Mouse (Mus musculus) spleen, adult 2 months (tissue): ENCODE measurements around the gene Nit2. TPM values are rescaled to one million over a fixed set of nuclear protein-coding genes. Genes with fewer than 3 reads are reported as not detected.

Experiments
- DNase-seq, 2 experiments: peaks; one replicate each; pipeline versions ENCODE4 v3.0.0 to v3.0.0-alpha.2; 2012 to 2021; ENCODE audit warnings: low spot score in 2 of 2, low read depth in 1 of 2
- H3K27ac ChIP-seq: fragments of 200-500 bp; 2 replicates; pipeline ENCODE4 v1.5.1; 2012; ENCODE audit warnings: low read length, inconsistent platforms; ENCODE audit not compliant: insufficient read depth
- H3K27me3 ChIP-seq: fragments of 200-500 bp; 2 replicates; pipeline ENCODE4 v1.6.1; 2012; ENCODE audit warnings: mild to moderate bottlenecking, moderate library complexity, low read length, inconsistent platforms; ENCODE audit not compliant: control insufficient read depth, insufficient read depth
- H3K36me3 ChIP-seq: fragments of 200-500 bp; 2 replicates; pipeline ENCODE4 v1.6.1; 2012; ENCODE audit warnings: mild to moderate bottlenecking, low read length, inconsistent platforms; ENCODE audit not compliant: control insufficient read depth, insufficient read depth
- H3K4me1 ChIP-seq: fragments of 200-500 bp; 2 replicates; pipeline ENCODE4 v1.6.1; 2011; ENCODE audit warnings: inconsistent platforms; ENCODE audit not compliant: control insufficient read depth, insufficient read depth, insufficient read length
- H3K4me3 ChIP-seq: fragments of 200-500 bp; 2 replicates; pipeline ENCODE4 v1.5.1; 2011; ENCODE audit warnings: mild to moderate bottlenecking, inconsistent platforms; ENCODE audit not compliant: insufficient read depth, insufficient read length; ENCODE audit errors: extremely low read depth
- CTCF ChIP-seq: fragments of 200-500 bp; IDR thresholded peaks from 2 replicates; pipeline ENCODE4 v1.5.1; 2011; ENCODE audit warnings: mild to moderate bottlenecking, inconsistent platforms; ENCODE audit not compliant: insufficient read depth, insufficient read length, insufficient replicate concordance; ENCODE audit errors: extremely low read depth
- POLR2A ChIP-seq: fragments of 200-500 bp; IDR thresholded peaks from 2 replicates; pipeline ENCODE4 v1.6.1; 2011; ENCODE audit warnings: low read depth, low read length, inconsistent platforms
- WGBS: fragments of 180-500 bp; shearing (Covaris S2); methylation state at CpG from one replicate; pipeline ENCODE4 v1.1.7; 2018; 5-methylcytosine and 5-hydroxymethylcytosine counted together
- polyA plus RNA-seq: library from polyadenylated mRNA; depleted of rRNA; stranded (reverse); fragments of >200 nt; gene quantifications from 2 replicates; pipeline ENCODE4 v1.2.3, GENCODE M21; 2012

Nit2 gene
- polyA plus RNA-seq, 1 experiment = 9.1 TPM

- H3K4me3 ChIP-seq = no peak overlapping the region
- H3K27ac ChIP-seq = no peak overlapping the region
- TF ChIP-seq POLR2A (no peak), CTCF (no peak)
- H3K4me1 ChIP-seq = no peaks in the 10 kb centered on the region; the same call in 1 of the 2 replicates
- WGBS = 90% methylated on average over 6 of the region's 6 CpGs
- H3K27me3 ChIP-seq = no peaks in the 10 kb centered on the region
- no peak for DNase-seq
- no peaks in the 10 kb centered on the region; the same call in 1 of the 2 replicates for H3K36me3 ChIP-seq
Measured at GRCm38 (mm10) chr16:57166086-57166485, 1.1 kb downstream of the Nit2 start.

GRCm38 (mm10) chr16:57165157-57165556 is 2.0 kb downstream of the Nit2 start:
- H3K27me3 ChIP-seq = no peaks in the 10 kb centered on the region
- no peak overlapping the region for H3K27ac ChIP-seq
- H3K4me3 ChIP-seq = no peak overlapping the region
- no peaks in the 10 kb centered on the region; the same call in 1 of the 2 replicates for H3K4me1 ChIP-seq
- 98% methylated on average over 5 of the region's 5 CpGs for WGBS
- TF ChIP-seq POLR2A = no peak
- TF ChIP-seq CTCF = no peak
- no peak for DNase-seq
- H3K36me3 ChIP-seq = no peaks in the 10 kb centered on the region

DNA sequence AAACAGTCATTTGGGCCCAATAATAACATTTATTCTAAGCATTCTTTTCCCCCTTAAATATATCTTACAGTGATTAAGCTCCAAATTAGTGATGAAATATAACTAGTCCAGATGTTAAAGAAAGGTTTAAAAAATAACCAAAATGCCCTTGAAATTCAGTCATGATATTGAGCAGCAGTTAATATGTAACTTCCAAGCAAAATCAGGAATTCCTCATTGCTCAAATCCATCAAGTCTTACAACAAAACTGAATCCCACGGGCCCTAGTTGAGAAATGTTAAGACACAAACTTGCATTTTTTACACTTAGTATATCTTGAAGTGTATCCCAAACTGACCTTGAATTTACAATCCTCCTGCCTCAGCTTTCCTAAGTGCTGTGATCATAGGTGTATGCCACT is 3.4 kb downstream of the Nit2 start:
- no peak for DNase-seq
- H3K4me1 ChIP-seq = no peaks in the 10 kb centered on the region; the same call in 1 of the 2 replicates
- no peak overlapping the region for H3K27ac ChIP-seq
- H3K36me3 ChIP-seq = peaks cover under 1% of the 10 kb centered on the region; the same call in 1 of the 2 replicates
- no peaks in the 10 kb centered on the region for H3K27me3 ChIP-seq
- 94% methylated on average over 1 of the region's 1 CpGs for WGBS
- no peak overlapping the region for H3K4me3 ChIP-seq
- TF ChIP-seq POLR2A (no peak), CTCF (no peak)

DNA sequence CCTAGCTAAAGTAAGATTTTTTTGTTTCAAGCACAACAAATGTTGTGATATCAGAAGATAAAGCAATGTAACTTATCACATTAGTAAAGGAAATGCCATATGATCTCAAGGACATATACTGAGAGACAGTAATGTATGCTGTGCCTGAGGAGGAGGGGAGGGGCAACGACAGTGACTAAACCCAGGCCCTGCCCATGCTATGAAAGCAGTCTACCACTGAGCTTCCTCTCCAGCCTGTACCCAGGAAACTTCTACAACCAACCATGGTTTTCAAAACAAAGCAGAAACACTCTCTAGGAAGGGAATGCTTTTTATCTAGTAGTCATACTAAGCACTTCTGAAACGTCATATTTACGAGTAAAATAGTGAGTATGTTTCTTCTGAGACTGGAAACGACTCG is 4.3 kb downstream of the Nit2 start:
- no peaks in the 10 kb centered on the region for H3K27me3 ChIP-seq
- no peak for DNase-seq
- peaks cover 3% of the 10 kb centered on the region for H3K36me3 ChIP-seq
- H3K27ac ChIP-seq = no peak overlapping the region
- TF ChIP-seq POLR2A = no peak
- TF ChIP-seq CTCF = no peak
- H3K4me1 ChIP-seq = no peaks in the 10 kb centered on the region; the same call in 1 of the 2 replicates
- H3K4me3 ChIP-seq = no peak overlapping the region
- 80% methylated on average over 5 of the region's 5 CpGs for WGBS

- Histone ChIP-seq H3K27me3 (no peaks in the 10 kb centered on the region), H3K4me1 (no peaks in the 10 kb centered on the region), H3K36me3 (peaks cover 8% of the 10 kb centered on the region), H3K4me3 (no peak overlapping the region), H3K27ac (no peak overlapping the region)
- 83% methylated on average over 7 of the region's 7 CpGs for whole genome bisulfite sequencing
- TF ChIP-seq POLR2A = no peak
- no peak for TF ChIP-seq CTCF
- DNase-seq = no peak
Measured at GRCm38 (mm10) chr16:57159835-57160234, 7.3 kb downstream of the Nit2 start.

DNA sequence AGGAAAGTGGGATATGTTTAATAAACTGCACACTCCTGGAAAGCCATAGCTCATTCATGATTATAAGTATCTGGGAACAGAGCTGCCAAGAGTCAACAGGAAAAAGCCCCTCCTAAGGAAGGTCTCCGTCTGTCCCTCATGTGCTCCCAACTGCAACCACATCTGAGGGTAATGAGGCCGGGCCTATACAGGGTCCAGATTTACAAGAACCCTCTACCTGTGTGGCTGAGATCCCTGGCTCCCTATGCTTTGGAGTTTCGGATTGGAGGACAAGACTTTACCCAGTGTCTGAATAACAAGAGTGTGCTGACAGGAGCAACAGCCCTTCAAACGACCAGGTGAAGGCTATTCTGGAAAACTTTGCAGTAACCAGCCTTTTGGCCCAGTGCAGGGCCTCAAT is 9.4 kb downstream of the Nit2 start:
- TF ChIP-seq CTCF = no peak
- peaks cover 11% of the 10 kb centered on the region for H3K36me3 ChIP-seq

GRCm38 (mm10) chr16:57157076-57157475 is 10.1 kb downstream of the Nit2 start:
- H3K36me3 ChIP-seq = peaks cover 16% of the 10 kb centered on the region
- 93% methylated on average over 4 of the region's 4 CpGs for WGBS
- H3K4me3 ChIP-seq = no peak overlapping the region
- no peak for DNase-seq
- no peaks in the 10 kb centered on the region for H3K4me1 ChIP-seq
- H3K27me3 ChIP-seq = no peaks in the 10 kb centered on the region
- no peak overlapping the region for H3K27ac ChIP-seq
- no peak for TF ChIP-seq CTCF
- no peak for TF ChIP-seq POLR2A

More for the DNA sequence above, 9.4 kb downstream of the Nit2 start:
- no peak for DNase-seq
- no peaks in the 10 kb centered on the region for H3K4me1 ChIP-seq
- no peak overlapping the region for H3K27ac ChIP-seq
- 81% methylated on average over 4 of the region's 4 CpGs for WGBS
- H3K4me3 ChIP-seq = no peak overlapping the region
- no peaks in the 10 kb centered on the region for H3K27me3 ChIP-seq
